Mouse (Mus musculus) embryonic facial prominence, embryonic 14.5 days (tissue): ENCODE results near the gene Phf21a. TPM values are rescaled to one million over a fixed set of nuclear protein-coding genes. Genes with fewer than 3 reads are reported as not detected.

ENCODE experiments used
- ATAC-seq: fragments of 200-750 bp; cut with Nextera tagmentation; 2 replicates; pipeline ENCODE4 v1.8.0; 2017; ENCODE audit warnings: low read depth, moderate number of reproducible peaks, moderate TSS enrichment
- DNase-seq: peaks from one replicate; pipeline ENCODE4 v3.0.0-alpha.2; 2015; ENCODE audit warnings: low spot score
- H3K27ac ChIP-seq: fragments of 300-500 bp; sonication (generic); replicated peaks from 2 replicates; pipeline ENCODE4 v1.5.1; 2014; ENCODE audit warnings: low read depth, mild to moderate bottlenecking, low read length, moderate library complexity
- H3K27me3 ChIP-seq: fragments of 300-500 bp; sonication (generic); replicated peaks from 2 replicates; pipeline ENCODE4 v1.6.1; 2014; ENCODE audit warnings: low read length; ENCODE audit not compliant: control insufficient read depth, insufficient read depth
- H3K36me3 ChIP-seq: fragments of 300-500 bp; sonication (generic); 2 replicates; pipeline ENCODE4 v1.6.1; 2014; ENCODE audit warnings: low read length, mixed read lengths; ENCODE audit not compliant: control insufficient read depth, insufficient read depth
- H3K4me1 ChIP-seq: fragments of 300-500 bp; sonication (generic); 2 replicates; pipeline ENCODE4 v1.6.1; 2014; ENCODE audit warnings: antibody characterized with exemption, low read length; ENCODE audit not compliant: control insufficient read depth, insufficient read depth
- H3K4me2 ChIP-seq: fragments of 300-500 bp; sonication (generic); 2 replicates; pipeline ENCODE4 v1.6.1; 2014; ENCODE audit warnings: low read depth, mild to moderate bottlenecking, low read length, moderate library complexity, mixed read lengths
- H3K4me3 ChIP-seq: fragments of 300-500 bp; sonication (generic); 2 replicates; pipeline ENCODE4 v1.5.1; 2014; ENCODE audit warnings: low read depth, mild to moderate bottlenecking, low read length
- H3K9ac ChIP-seq: fragments of 300-500 bp; sonication (generic); 2 replicates; pipeline ENCODE4 v1.6.1; 2014; ENCODE audit warnings: low read depth, mild to moderate bottlenecking, low read length, moderate library complexity, mixed read lengths
- H3K9me3 ChIP-seq: fragments of 300-500 bp; sonication (generic); 2 replicates; pipeline ENCODE4 v1.6.1; 2016; ENCODE audit warnings: low read length; ENCODE audit not compliant: control insufficient read depth
- WGBS: fragments of 180-500 bp; shearing (Covaris S2); extraction: QIAGEN DNeasy Blood & Tissue Kit; methylation state at CpG from one replicate; pipeline ENCODE4 v1.1.7; 2014; 5-methylcytosine and 5-hydroxymethylcytosine counted together
- polyA plus RNA-seq: library from polyadenylated mRNA; unstranded; fragments of >200 nt; fragmentation: Nextera tagmentation; extraction: Ambion mirVana; gene quantifications from 2 replicates; pipeline ENCODE4 v1.2.1, GENCODE M21; 2014

Gene Phf21a
- polyA plus RNA-seq, 1 experiment from 2014 or later: 24.8 TPM

DNA sequence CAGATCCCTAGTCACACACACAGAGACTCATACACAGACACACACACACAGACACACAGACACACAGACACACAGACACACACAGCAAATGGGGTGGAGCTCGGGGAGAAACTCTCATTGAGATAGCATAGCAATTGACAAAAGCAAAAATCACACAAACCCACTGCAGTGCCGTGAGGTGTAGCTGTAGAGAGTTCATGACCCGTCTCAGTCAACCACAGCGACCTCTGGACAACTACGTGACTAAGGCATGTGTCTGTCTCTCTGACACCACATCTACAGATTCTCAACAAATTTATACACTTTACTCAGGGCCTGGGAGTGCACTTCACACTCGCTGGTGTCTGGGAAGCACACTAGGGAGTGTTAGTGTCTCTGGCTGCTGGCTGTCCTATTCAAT is 27.0 kb upstream of the Phf21a start:
- WGBS: 60% methylated on average over 6 of the region's 6 CpGs
- no peak overlapping the region for H3K9ac ChIP-seq
- no peak overlapping the region for H3K4me3 ChIP-seq
- no peak overlapping the region for H3K27ac ChIP-seq
- ATAC-seq: no peak
- H3K9me3 ChIP-seq: no peaks in the 10 kb centered on the region
- no peaks in the 10 kb centered on the region for H3K4me1 ChIP-seq
- peaks cover 7% of the 10 kb centered on the region; the same call in 1 of the 2 replicates for H3K27me3 ChIP-seq
- H3K4me2 ChIP-seq: no peak overlapping the region
- no peaks in the 10 kb centered on the region for H3K36me3 ChIP-seq
- no peak for DNase-seq

DNA sequence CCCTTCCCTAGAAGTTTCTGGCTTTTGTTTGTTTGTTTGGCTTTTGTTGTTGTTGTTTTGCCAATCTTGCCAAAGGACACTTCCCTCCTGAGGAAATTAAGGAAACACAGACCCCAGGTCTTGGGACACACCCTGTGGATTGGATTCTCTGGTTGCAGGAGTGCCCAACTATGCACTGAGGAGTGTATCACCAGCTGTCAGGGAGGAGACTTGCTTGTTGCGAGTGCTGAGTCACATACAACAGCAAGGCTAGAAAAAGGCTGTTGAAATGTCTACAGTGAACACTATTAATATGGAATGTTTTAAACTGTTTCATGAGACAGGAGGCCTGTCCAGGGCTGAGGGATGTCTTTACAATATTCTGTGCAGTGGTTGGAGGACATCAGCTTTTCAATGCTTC is 26.0 kb upstream of the Phf21a start:
- Histone ChIP-seq H3K4me1 (no peaks in the 10 kb centered on the region), H3K4me2 (no peak overlapping the region), H3K9me3 (no peaks in the 10 kb centered on the region), H3K27ac (no peak overlapping the region), H3K27me3 (peaks cover 2% of the 10 kb centered on the region; the same call in 1 of the 2 replicates), H3K4me3 (no peak overlapping the region), H3K9ac (no peak overlapping the region), H3K36me3 (no peaks in the 10 kb centered on the region)
- 63% methylated on average over 1 of the region's 1 CpGs for whole genome bisulfite sequencing
- ATAC-seq: no peak
- no peak for DNase-seq

DNA sequence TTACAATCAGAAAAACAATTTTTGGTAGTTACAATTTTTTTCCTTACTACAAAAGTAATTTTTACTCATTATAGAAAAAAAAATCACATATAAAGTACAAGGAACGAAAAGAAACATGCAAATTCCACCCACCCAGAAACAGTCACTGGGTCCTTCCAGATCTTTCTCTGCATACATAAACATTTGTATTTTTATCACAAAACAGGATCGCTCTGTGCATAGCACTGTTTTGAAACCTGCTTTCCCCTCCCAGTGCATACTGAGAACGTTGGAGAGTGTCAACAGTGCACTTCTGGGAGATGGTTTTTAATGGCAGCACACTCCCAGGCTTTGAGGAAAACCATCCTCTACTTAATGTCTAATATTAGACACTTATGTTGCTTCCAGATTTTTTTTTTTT is 25.3 kb upstream of the Phf21a start:
- Histone ChIP-seq H3K4me3 (no peak overlapping the region), H3K4me1 (no peaks in the 10 kb centered on the region), H3K36me3 (no peaks in the 10 kb centered on the region), H3K9me3 (no peaks in the 10 kb centered on the region), H3K27ac (no peak overlapping the region), H3K27me3 (no peaks in the 10 kb centered on the region), H3K4me2 (no peak overlapping the region), H3K9ac (no peak overlapping the region)
- DNase-seq (no peak), ATAC-seq (no peak)
- 65% methylated on average over 3 of the region's 3 CpGs for WGBS

DNA sequence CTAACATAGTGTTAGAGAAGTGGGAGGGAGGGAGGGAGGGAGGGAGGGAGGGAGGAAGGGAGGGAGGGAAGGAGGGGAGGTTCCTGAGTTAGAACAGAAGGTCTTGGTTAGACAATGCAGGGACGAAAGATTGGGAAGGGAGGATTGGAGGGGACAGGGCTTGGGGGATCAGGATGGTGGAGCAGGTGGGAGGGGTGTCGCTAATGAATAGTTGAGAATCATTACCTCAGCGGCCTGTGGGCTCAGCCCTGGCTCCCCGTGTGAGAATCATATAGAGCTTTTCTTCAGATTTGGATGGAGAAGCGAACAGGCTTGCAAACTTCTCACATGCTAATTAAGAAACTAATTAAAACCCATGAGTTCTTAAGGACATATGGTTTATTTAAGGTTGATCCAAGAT is 23.3 kb upstream of the Phf21a start:
- Histone ChIP-seq H3K27me3 (no peaks in the 10 kb centered on the region), H3K27ac (no peak overlapping the region), H3K36me3 (no peaks in the 10 kb centered on the region), H3K9ac (no peak overlapping the region), H3K9me3 (no peaks in the 10 kb centered on the region), H3K4me2 (no peak overlapping the region), H3K4me1 (no peaks in the 10 kb centered on the region), H3K4me3 (no peak overlapping the region)
- no peak for ATAC-seq
- DNase-seq: no peak
- 73% methylated on average over 5 of the region's 5 CpGs for WGBS

DNA sequence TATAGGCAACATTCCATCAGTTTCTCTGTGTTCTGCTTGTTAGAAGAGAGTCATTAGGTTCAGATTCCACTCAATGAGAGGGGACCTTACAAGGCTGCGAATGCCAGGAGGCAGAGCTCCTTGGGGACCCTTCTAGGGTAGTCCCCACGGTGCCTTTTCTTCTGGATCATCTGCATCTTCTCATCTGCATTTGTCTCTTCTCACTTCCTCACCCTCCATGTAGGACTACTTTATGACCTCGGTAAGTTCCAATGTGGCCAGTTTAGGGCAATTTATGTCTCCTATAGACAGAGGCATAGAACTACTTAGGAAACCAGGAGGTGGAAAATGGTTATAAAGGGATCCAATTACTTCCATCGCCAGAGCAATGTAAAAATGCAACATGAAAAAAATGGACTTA is 21.8 kb upstream of the Phf21a start:
- H3K9ac ChIP-seq: no peak overlapping the region
- H3K9me3 ChIP-seq: no peaks in the 10 kb centered on the region
- DNase-seq (no peak), ATAC-seq (no peak)
- H3K4me2 ChIP-seq: no peak overlapping the region
- H3K27ac ChIP-seq: no peak overlapping the region
- 68% methylated on average over 4 of the region's 4 CpGs for WGBS
- no peaks in the 10 kb centered on the region for H3K4me1 ChIP-seq
- no peaks in the 10 kb centered on the region for H3K36me3 ChIP-seq
- H3K4me3 ChIP-seq: no peak overlapping the region
- no peaks in the 10 kb centered on the region for H3K27me3 ChIP-seq

DNA sequence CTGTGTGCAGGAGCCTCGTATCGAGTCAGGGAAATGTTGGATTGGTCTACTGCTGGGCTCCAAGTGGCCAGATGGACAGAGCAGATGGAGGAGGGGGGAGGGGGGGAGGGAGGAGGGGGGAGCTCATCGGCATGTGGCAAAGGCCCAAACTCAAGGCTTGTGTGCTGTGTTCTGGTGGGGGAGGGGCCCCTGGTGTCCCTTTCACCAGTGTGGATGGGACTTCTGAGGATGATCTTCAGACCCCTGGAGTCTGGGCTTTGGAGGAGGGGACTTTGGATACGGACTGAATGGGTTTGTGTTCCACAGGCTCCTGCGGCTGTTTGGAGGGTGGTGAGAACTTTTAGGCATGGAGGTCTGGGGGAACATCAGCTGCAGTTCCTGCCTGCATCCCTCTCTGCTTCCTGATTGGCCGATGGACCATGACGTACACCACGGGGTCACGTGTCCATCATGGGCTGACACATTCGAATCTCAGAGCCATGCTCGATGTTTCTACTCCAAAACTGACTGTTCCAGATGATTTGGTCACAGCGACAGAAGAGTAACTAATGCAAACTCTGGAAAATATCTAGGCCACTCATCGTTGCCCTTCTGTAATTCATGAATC is 16.7 kb upstream of the Phf21a start:
- Histone ChIP-seq H3K9me3 (no peaks in the 10 kb centered on the region), H3K27me3 (no peaks in the 10 kb centered on the region), H3K4me1 (no peaks in the 10 kb centered on the region), H3K27ac (no peak overlapping the region), H3K9ac (no peak overlapping the region), H3K4me2 (no peak overlapping the region), H3K36me3 (no peaks in the 10 kb centered on the region), H3K4me3 (no peak overlapping the region)
- no peak for DNase-seq
- ATAC-seq: no peak
- WGBS: 86% methylated on average over 12 of the region's 13 CpGs

DNA sequence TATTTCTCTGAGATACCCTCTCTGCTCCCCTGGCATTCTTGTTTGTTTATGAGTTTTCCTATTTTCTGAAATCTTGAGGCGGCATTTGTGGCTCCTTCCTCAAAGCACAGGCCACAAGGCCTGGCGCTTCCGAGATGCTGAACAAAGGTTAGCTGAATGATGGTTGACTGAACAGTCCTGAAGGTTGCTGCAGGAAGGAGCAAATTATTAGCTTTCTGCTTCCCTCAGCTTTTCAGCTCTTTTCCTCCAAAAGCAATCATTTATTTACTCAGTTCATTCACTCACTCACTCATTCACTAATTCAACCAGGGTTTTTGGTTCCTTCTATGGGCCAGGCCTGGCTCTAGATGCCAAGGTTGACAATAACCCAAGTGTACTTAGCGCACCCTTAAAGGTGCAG is 10.7 kb upstream of the Phf21a start:
- Histone ChIP-seq H3K9me3 (no peaks in the 10 kb centered on the region), H3K4me2 (no peak overlapping the region), H3K27ac (no peak overlapping the region), H3K27me3 (no peaks in the 10 kb centered on the region), H3K9ac (no peak overlapping the region), H3K4me3 (no peak overlapping the region), H3K4me1 (no peaks in the 10 kb centered on the region), H3K36me3 (no peaks in the 10 kb centered on the region)
- ATAC-seq (no peak), DNase-seq (no peak)
- 87% methylated on average over 4 of the region's 4 CpGs for WGBS

DNA sequence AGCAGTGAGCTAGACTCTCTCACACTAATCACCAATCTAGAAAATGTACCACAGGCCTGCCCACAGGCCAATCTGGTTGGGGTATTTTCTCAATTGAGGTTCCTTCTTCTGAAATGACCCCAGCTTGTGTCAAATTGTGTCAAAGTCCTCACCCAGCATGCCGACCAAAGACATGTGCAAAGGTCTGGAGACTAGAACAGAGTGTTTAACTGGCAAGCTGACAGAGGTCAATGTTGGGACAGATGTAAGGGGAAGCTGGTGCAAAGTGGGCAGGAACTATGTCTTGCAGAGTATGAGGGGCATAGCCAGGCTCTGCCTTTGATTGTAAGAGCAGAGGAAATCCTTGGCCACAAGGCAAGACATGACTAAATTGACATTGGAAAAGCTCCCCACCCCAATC is 7.2 kb upstream of the Phf21a start:
- H3K4me1 ChIP-seq: no peaks in the 10 kb centered on the region
- DNase-seq: no peak
- H3K27ac ChIP-seq: no peak overlapping the region
- no peak overlapping the region for H3K4me2 ChIP-seq
- H3K9ac ChIP-seq: no peak overlapping the region
- no peak for ATAC-seq
- 56% methylated on average over 1 of the region's 1 CpGs for whole genome bisulfite sequencing
- H3K27me3 ChIP-seq: no peaks in the 10 kb centered on the region
- no peaks in the 10 kb centered on the region for H3K9me3 ChIP-seq
- no peak overlapping the region for H3K4me3 ChIP-seq
- no peaks in the 10 kb centered on the region for H3K36me3 ChIP-seq

DNA sequence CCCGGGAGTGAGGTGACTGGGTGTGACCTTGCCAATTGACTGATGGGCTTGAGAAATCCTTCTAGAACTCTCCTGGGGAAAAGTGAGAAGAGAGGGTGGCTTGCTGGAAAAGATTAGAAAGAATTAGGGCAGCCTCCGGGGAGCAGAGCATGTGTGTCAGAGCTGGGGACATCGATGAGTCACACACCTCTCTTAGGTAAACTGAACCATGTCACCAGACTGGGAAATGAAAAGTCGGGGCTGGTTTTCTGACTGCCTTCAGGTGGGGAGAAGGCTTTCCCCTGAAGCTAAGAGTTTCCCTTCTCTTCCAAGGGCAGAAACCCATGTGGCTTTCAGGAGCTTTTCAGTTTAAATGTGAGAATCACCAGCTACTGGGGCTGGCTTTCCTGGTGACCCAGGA is 5.9 kb upstream of the Phf21a start:
- H3K27ac ChIP-seq: no peak overlapping the region
- H3K4me3 ChIP-seq: no peak overlapping the region
- no peaks in the 10 kb centered on the region for H3K9me3 ChIP-seq
- WGBS: 74% methylated on average over 4 of the region's 4 CpGs
- H3K4me2 ChIP-seq: no peak overlapping the region
- DNase-seq: no peak
- no peaks in the 10 kb centered on the region for H3K27me3 ChIP-seq
- no peak for ATAC-seq
- no peaks in the 10 kb centered on the region for H3K36me3 ChIP-seq
- H3K9ac ChIP-seq: no peak overlapping the region
- H3K4me1 ChIP-seq: no peaks in the 10 kb centered on the region
